Mouse (Mus musculus) right cerebral cortex, adult 2 months (tissue): ENCODE data around the gene Nploc4.
"Not testable (repeated sequence)": the region's sequence is repeated elsewhere in the genome, so short reads cannot be mapped to it uniquely, and the experiment has no call there.

ENCODE experiments used
- DNase-seq, 2 experiments: peaks; one replicate each; pipeline ENCODE4 v3.0.0; 2021 to 2022; ENCODE audit warnings: low spot score in 2 of 2

Gene Nploc4

GRCm38 (mm10) chr11:120442765-120443280, 5.3 kb upstream of the Nploc4 start:
- no peak for DNase-seq

GRCm38 (mm10) chr11:120442344-120442743, 4.8 kb upstream of the Nploc4 start, which contains the start of gene Tspan10:
TSS of gene Tspan10 (plus strand) at chr11:120442644.
- DNase-seq: no peak

- DNase-seq: no peak
These were observed 413 bp upstream of the Nploc4 start for GRCm38 (mm10) chr11:120437857-120438385.

- DNase-seq: no peak
These were observed 10.8 kb downstream of the Nploc4 start for GRCm38 (mm10) chr11:120426727-120427126.

- DNase-seq: peak; percentile 68 to 71
These were observed 13.8 kb downstream of the Nploc4 start for GRCm38 (mm10) chr11:120423569-120424295.

GRCm38 (mm10) chr11:120422651-120423568, 14.6 kb downstream of the Nploc4 start:
- DNase-seq: no peak

- no peak for DNase-seq
These were observed 18.9 kb downstream of the Nploc4 start for GRCm38 (mm10) chr11:120418592-120418991.

GRCm38 (mm10) chr11:120417852-120418251, 19.7 kb downstream of the Nploc4 start:
- DNase-seq: no peak

GRCm38 (mm10) chr11:120413621-120414020, 23.9 kb downstream of the Nploc4 start:
- not testable (repeated sequence) for DNase-seq

- DNase-seq: no peak
These were observed 31.1 kb downstream of the Nploc4 start for GRCm38 (mm10) chr11:120406445-120406844.

- DNase-seq: no peak
These were observed 31.6 kb downstream of the Nploc4 start for GRCm38 (mm10) chr11:120405867-120406266.

GRCm38 (mm10) chr11:120404814-120405213, 32.7 kb downstream of the Nploc4 start:
- DNase-seq: no peak

- DNase-seq: no peak
These were observed 38.2 kb downstream of the Nploc4 start for GRCm38 (mm10) chr11:120399319-120399718.

GRCm38 (mm10) chr11:120397602-120398001, 39.9 kb downstream of the Nploc4 start:
- no peak for DNase-seq

GRCm38 (mm10) chr11:120395661-120396060, 41.8 kb downstream of the Nploc4 start:
- no peak for DNase-seq

- no peak for DNase-seq
These were observed 48.9 kb downstream of the Nploc4 start for GRCm38 (mm10) chr11:120388580-120388979.

- DNase-seq: no peak
These were observed 50.4 kb downstream of the Nploc4 start for GRCm38 (mm10) chr11:120387157-120387556.

- DNase-seq: no peak
These were observed 50.9 kb downstream of the Nploc4 start for GRCm38 (mm10) chr11:120386632-120387031.

GRCm38 (mm10) chr11:120382509-120382908, 55.0 kb downstream of the Nploc4 start:
- peak; percentile 39 to 54 for DNase-seq

GRCm38 (mm10) chr11:120381157-120381556, 56.4 kb downstream of the Nploc4 start:
- DNase-seq: no peak

- no peak for DNase-seq
These were observed 57.2 kb downstream of the Nploc4 start for GRCm38 (mm10) chr11:120380271-120380670.
